Mouse (Mus musculus) testis, adult 2 months (tissue): ENCODE data around the gene Ifnar1. TPM values are rescaled to one million over a fixed set of nuclear protein-coding genes. Genes with fewer than 3 reads are reported as not detected.

ENCODE experiments used
- H3K27ac ChIP-seq: fragments of 200-500 bp; 2 replicates; pipeline ENCODE4 v1.5.1; 2012; ENCODE audit warnings: low read depth, low read length; ENCODE audit not compliant: control insufficient read depth, insufficient read depth
- H3K27me3 ChIP-seq: fragments of 200-500 bp; 2 replicates; pipeline ENCODE4 v1.6.1; 2012; ENCODE audit warnings: mild to moderate bottlenecking, low read length, moderate library complexity; ENCODE audit not compliant: control insufficient read depth, insufficient read depth
- H3K36me3 ChIP-seq: fragments of 200-500 bp; 2 replicates; pipeline ENCODE4 v1.6.1; 2012; ENCODE audit warnings: mild to moderate bottlenecking, low read length; ENCODE audit not compliant: control insufficient read depth, insufficient read depth
- H3K4me1 ChIP-seq: fragments of 200-500 bp; 2 replicates; pipeline ENCODE4 v1.6.1; 2012; ENCODE audit warnings: low read length; ENCODE audit not compliant: control insufficient read depth, insufficient read depth
- H3K4me3 ChIP-seq: fragments of 200-500 bp; 2 replicates; pipeline ENCODE4 v1.5.1; 2012; ENCODE audit warnings: low read depth, mild to moderate bottlenecking, low read length, moderate library complexity, mixed read lengths; ENCODE audit not compliant: control insufficient read depth
- CTCF ChIP-seq: fragments of 200-500 bp; IDR thresholded peaks from 2 replicates; pipeline ENCODE4 v1.5.1; 2012; ENCODE audit warnings: low read depth, mild to moderate bottlenecking, inconsistent platforms, low read length, moderate library complexity; ENCODE audit not compliant: control insufficient read depth, insufficient read depth, insufficient replicate concordance
- POLR2A ChIP-seq: fragments of 200-500 bp; IDR thresholded peaks from 2 replicates; pipeline ENCODE4 v1.6.1; 2012; ENCODE audit warnings: low read depth, mild to moderate bottlenecking, inconsistent platforms, low read length, moderate library complexity; ENCODE audit not compliant: control insufficient read depth
- polyA plus RNA-seq: library from polyadenylated mRNA; depleted of rRNA; stranded (reverse); fragments of >200 nt; gene quantifications from 2 replicates; pipeline ENCODE4 v1.2.3, GENCODE M21; 2012

Gene Ifnar1
- polyA plus RNA-seq, 1 experiment, result 7.9 TPM

- Histone ChIP-seq H3K36me3 (no peaks in the 10 kb centered on the region), H3K4me1 (0 out of 2 replicates have a peak, but pooled peaks cover 6% of the 10 kb centered on the region), H3K4me3 (no peak overlapping the region), H3K27me3 (no peaks in the 10 kb centered on the region), H3K27ac (no peak overlapping the region)
- TF ChIP-seq CTCF (no peak), POLR2A (no peak)
Measured at GRCm38 (mm10) chr16:91444847-91445246, 40.2 kb upstream of the Ifnar1 start.

GRCm38 (mm10) chr16:91445566-91445965 lies 39.5 kb upstream of the Ifnar1 start:
- Histone ChIP-seq H3K27me3 (no peaks in the 10 kb centered on the region), H3K36me3 (no peaks in the 10 kb centered on the region), H3K4me1 (0 out of 2 replicates have a peak, but pooled peaks cover 6% of the 10 kb centered on the region), H3K4me3 (no peak overlapping the region), H3K27ac (no peak overlapping the region)
- TF ChIP-seq POLR2A (no peak), CTCF (no peak)

GRCm38 (mm10) chr16:91446778-91447511 lies 38.1 kb upstream of the Ifnar1 start:
- Histone ChIP-seq H3K4me1 (0 out of 2 replicates have a peak, but pooled peaks cover 4% of the 10 kb centered on the region), H3K27ac (no peak overlapping the region), H3K27me3 (no peaks in the 10 kb centered on the region), H3K4me3 (no peak overlapping the region), H3K36me3 (no peaks in the 10 kb centered on the region)
- TF ChIP-seq POLR2A (no peak), CTCF (no peak)

GRCm38 (mm10) chr16:91447512-91447900 lies 37.5 kb upstream of the Ifnar1 start:
- no peak overlapping the region for H3K4me3 ChIP-seq
- H3K27me3 ChIP-seq, result no peaks in the 10 kb centered on the region
- no peaks in the 10 kb centered on the region for H3K36me3 ChIP-seq
- H3K4me1 ChIP-seq, result 0 out of 2 replicates have a peak, but pooled peaks cover 4% of the 10 kb centered on the region
- no peak overlapping the region for H3K27ac ChIP-seq
- TF ChIP-seq POLR2A (no peak), CTCF (no peak)

- Histone ChIP-seq H3K4me1 (0 out of 2 replicates have a peak, but pooled peaks cover under 1% of the 10 kb centered on the region), H3K27ac (no peak overlapping the region), H3K4me3 (no peak overlapping the region), H3K36me3 (no peaks in the 10 kb centered on the region), H3K27me3 (no peaks in the 10 kb centered on the region)
- no peak for TF ChIP-seq CTCF
- no peak for TF ChIP-seq POLR2A
Measured at GRCm38 (mm10) chr16:91448088-91448487, 37.0 kb upstream of the Ifnar1 start.

- H3K4me3 ChIP-seq, result no peak overlapping the region
- no peaks in the 10 kb centered on the region for H3K36me3 ChIP-seq
- H3K4me1 ChIP-seq, result no peaks in the 10 kb centered on the region
- H3K27ac ChIP-seq, result no peak overlapping the region
- TF ChIP-seq POLR2A (no peak), CTCF (no peak)
- H3K27me3 ChIP-seq, result no peaks in the 10 kb centered on the region
Measured at GRCm38 (mm10) chr16:91448895-91449294, 36.1 kb upstream of the Ifnar1 start.

GRCm38 (mm10) chr16:91450137-91451064 lies 34.6 kb upstream of the Ifnar1 start:
- Histone ChIP-seq H3K27me3 (no peaks in the 10 kb centered on the region), H3K4me3 (no peak overlapping the region), H3K27ac (no peak overlapping the region), H3K36me3 (no peaks in the 10 kb centered on the region), H3K4me1 (no peaks in the 10 kb centered on the region)
- TF ChIP-seq CTCF, result no peak
